Mouse (Mus musculus): ENCODE results near the gene Cldn9.

Gene Cldn9

GRCm38 (mm10) chr17:23644613-23645495 lies 39.0 kb downstream of the Cldn9 start, which contains the start of gene Mmp25:
Gene Mmp25, minus strand, starts transcription at chr17:23645277.
- peak; percentile 56 for DNase-seq

Data from embryo, embryonic 11 days (tissue).